Mouse (Mus musculus): ENCODE data around the gene Maff.

Maff gene

DNA sequence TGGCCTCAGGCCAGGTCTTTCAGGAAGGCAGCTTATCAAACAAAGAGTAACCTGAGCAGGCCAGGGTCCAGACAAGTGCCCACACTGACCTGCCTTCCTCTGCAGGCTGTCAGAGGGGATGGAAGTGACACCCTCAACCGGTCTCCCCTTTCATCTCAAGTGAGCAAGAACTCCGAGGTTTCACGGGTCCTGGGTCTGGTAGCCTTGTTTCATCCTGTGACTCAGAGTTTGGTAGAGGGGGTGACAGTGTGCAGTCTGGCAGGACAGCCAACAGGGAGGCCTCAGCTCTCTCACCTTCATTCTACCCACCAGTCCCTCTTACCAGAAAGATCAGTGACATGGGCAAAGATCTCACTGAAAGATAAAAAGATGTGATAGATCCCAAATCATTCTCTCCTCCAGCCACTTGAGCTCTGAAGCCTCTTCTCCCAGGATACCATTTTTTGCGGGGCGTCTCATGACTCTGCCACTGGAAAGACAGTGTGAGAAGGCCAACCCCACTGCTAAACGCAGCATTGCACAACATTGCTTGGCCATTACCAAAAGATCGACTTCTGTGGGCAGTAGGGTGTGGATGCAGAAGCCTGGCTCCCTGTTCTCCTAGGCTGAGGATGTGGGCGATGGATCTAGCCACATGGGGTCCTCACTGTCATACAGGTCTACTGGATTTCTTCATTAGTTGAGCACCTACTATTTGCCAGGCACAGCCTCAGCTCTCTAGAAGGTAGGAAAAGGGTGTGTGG lies at the start of gene Maff:
Gene Maff (plus strand): TSS at position 571 of the 743 bp plus-strand sequence.
- no peak for ATAC-seq (ENCODE audit: insufficient number of reproducible peaks, low FRiP score, low TSS enrichment)

DNA sequence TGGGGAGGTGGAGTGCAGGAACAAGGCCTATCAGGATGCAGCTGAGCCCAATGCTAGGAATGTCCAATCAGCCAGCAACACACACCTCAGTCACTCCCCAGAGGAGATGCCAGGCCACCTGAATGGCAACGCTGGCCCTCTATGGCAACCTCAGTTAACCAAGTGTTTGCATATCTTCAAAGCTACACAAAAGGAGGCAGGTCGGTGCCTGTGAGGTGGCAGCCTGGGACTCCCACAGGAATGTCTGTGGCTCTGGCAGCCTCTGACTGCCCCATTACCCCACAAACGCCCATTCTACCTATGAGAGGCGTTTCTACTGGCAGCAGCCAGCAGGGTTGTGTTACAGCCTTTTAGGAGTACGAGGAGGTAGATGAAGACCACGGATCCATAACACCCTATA lies 47.9 kb upstream of the Maff start:
- no peak for ATAC-seq (ENCODE audit: insufficient number of reproducible peaks, low FRiP score, low TSS enrichment)

DNA sequence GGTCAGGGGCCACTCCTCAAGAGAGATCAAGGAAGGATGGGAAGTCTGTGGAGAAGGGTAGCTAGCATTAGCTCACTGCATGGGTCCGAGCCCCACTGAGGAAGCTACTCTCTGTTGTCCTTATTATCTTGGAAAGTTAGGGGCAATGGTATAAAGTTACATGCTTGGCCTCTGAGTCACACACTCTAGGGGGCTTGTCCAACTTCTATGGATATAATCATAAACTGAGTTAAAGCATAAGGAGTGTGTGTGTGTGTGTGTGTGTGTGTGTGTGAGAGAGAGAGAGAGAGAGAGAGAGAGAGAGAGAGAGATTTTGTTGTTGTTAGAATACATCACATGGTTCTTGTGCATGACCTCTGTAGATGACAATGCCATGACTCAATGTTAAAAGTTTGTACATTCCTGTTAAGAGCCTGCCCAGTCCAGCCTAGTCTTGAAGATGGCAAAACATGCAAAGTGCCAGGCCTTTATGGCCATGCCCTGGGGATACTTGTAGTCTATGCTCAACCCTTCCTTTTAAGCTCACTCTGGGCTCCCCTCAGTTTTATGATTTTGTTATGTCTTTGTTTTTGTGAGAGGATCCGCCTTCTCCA lies 46.8 kb upstream of the Maff start:
- no peak for ATAC-seq (ENCODE audit: insufficient number of reproducible peaks, low FRiP score, low TSS enrichment)

DNA sequence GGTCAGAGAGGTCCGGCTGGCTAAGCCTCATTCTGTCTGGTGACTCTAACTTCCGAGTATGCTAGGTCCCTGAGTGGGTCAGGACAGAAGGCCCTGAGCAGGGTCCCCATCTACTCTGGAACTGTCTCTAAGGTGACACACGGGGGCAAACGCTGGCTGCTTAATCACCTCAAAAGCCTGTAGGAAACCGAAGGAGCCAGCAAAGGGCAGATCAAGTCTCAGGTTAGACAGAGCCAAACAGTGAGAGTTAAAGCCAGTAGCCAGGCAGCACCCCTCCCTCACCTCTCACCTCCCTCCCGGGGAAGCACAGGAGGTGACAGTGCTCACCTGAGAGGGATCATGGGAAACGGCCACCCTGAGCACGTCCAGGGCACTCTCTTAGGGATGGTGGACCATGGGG lies 42.7 kb upstream of the Maff start:
- no peak for ATAC-seq (ENCODE audit: insufficient number of reproducible peaks, low FRiP score, low TSS enrichment)

DNA sequence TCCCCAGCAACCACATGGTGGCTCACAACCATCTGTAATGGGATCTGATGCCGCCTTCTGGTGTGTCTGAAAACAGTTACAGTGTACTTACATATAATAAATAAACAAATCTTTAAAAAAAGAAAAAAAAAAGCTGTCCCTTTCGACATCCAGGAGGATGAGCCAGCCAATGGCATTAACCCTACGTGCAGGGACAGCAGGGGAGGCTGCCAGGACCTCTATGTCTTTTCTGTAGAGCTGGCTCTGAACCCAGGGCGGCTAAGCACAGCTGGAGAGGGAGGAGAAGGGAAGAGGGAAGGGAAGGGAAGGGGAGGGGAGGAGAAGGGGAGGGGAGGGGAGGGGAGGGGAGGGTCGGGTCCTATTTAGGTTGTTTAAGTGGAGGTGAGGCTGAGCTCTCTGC lies 41.6 kb upstream of the Maff start:
- no peak for ATAC-seq (ENCODE audit: insufficient number of reproducible peaks, low FRiP score, low TSS enrichment)

DNA sequence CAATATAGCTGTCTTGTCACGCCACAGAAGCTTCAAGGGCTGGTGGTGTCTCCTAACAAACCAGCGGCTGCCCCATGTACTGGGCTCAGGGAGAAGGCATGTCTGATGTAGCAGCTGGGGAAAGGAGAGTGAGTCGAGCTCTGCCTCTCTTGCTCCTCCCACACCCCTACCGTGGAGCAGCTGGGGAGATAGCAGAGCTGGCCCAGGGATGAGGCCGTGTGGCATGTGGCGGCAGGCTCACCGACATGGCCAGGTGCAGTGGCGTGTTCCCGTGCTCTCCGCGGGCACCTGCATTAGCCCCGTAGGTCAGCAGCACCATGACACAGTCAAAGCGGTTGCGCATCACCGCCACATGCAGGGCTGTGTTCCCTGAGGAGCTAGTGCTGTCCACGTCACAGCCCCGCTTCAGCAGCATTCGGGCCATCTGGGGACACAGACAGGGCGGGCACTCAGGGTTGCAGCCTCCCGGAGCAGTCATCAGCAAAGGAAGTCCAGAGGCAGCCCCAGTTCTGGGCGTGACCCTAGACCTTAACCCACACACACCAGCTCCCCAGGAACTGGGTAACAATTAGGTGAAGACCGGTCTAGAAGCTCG lies 40.3 kb upstream of the Maff start:
- no peak for ATAC-seq (ENCODE audit: insufficient number of reproducible peaks, low FRiP score, low TSS enrichment)

DNA sequence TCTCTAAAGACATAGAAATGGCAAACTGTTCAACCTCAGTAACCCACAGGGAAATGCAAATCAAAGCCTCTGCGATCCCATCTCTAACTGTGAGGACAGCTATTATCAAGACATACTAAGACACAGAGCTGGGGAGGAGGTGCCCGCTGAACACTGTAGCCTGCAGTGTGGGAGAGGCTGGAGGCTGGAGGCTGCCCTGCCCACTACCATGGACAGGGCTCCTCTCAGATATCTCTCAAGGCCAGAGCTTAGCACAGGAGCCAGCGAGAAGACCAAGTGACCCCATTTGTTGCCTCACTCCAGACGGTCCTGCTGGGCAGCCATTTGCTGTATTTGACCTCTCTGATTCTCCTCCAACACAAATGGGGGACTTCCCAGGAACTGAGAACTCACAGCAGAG lies 38.6 kb upstream of the Maff start:
- ATAC-seq (ENCODE audit: insufficient number of reproducible peaks, low FRiP score, low TSS enrichment), result no peak

DNA sequence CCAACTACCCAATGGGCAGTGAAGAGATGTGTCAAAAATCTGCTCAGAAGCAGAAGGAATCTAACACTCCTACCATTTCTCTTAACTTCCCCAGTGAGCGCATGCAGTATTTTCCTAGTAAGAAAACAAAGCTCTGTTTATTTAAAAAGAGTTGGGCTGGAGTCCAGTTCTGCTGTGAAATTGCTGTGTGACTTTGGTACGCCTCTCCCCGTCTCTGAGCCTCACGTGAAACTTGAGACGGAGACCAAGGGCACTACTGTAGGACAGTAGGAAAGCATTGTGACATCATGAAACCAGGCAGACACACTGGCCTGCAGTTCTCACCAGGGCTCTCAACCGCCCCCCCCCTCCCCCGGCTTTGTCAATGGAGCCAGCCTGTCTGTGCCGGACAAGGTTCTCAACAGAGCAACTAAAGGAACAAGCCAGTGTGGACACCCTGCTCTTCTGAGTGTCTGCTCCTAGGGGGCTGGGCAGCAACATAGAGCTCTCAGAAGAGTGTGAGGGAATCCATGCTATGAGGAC lies 32.5 kb upstream of the Maff start:
- no peak for ATAC-seq (ENCODE audit: insufficient number of reproducible peaks, low FRiP score, low TSS enrichment)

DNA sequence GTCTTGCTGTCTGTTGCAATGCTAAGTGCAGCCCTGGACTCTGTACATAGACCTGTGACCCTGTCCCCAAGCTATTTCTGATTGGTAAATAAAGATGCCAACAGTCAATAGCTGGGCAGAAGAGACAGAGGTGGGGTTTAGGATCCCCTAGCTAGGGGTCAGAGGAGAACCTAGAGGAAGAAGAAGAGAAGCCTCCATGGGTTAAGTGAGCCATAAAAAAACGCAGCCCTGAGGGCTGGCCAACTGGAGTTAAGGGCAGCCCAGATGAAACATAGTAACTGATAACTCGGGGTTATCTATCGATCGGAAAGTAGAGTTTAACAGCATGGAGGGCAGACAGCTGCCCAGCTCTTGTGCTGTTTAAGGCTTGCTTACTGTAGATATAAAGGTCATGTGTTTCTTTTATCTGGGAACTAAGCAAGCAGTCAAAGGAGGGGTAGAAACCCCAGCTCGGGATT lies 24.7 kb upstream of the Maff start:
- ATAC-seq (ENCODE audit: insufficient number of reproducible peaks, low FRiP score, low TSS enrichment), result no peak

DNA sequence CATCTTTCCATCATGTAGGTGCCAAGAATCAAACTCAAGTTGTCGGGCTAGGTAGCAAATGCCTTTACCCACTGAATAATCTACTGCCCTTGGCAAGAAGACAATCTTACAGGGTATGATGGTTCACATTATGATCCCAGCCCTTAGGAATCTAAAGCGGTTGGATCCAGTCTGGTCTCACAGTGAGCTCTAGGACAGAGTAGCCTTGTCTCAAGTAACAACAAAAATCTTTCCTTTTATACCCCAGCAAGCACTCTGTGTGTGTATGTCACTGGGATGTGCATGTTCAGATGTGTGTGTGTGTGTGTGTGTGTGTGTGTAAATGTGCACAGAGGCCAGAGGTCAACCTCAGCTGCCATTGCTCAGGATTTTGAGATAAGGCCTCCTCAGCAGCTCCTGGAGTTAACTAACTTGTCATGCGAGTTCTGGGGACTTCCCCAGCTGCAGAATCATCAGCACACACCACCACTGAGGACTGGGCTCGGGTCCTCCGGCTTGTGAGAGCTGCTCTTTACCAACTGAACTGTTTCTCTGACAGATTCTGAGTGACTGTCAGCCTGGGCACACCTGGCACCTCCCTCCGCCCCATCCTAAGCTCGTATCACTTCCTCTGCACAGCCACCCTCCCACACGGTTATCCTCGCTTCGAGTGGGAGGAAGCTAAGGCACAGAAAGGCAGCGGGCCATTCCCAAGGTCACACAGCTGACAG lies 24.0 kb upstream of the Maff start:
- no peak for ATAC-seq (ENCODE audit: insufficient number of reproducible peaks, low FRiP score, low TSS enrichment)

DNA sequence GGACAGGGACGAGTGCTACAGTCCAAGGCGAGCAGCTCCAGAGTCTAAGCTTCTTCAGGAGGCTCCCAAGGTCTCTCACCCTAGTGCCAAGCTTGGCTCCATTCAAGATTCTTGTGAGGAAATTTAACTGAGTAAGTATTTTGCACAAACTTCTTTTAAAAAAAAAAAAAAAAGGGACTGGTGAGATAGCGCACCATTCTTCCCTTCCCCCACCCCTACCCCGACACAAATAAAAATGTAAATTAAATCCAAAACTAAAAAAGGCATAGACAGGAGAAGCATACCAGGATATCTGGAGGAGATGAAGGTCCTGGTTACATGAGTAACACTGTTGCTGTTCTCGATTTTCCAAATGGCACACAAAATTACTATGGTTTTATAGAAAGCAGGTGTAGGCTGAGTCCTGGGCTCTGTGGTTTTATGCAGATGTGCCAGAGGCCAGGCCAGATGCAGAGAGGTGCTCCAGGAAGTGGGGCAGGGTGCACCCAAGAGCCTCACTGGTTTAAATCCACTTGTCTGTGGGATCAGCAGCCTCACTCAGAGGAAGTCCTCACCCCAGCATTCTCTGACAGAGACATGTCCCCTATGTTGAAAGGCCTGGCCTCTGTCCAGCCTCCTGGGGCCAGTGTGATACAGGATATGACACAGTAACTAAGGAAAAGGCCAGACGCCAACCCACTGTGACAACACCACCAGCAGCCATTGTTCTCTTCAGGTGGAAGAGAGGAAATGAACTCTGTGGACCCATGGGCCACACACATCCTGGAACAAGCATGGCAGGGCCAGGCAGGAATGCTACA lies 23.2 kb upstream of the Maff start:
- ATAC-seq (ENCODE audit: insufficient number of reproducible peaks, low FRiP score, low TSS enrichment), result no peak

DNA sequence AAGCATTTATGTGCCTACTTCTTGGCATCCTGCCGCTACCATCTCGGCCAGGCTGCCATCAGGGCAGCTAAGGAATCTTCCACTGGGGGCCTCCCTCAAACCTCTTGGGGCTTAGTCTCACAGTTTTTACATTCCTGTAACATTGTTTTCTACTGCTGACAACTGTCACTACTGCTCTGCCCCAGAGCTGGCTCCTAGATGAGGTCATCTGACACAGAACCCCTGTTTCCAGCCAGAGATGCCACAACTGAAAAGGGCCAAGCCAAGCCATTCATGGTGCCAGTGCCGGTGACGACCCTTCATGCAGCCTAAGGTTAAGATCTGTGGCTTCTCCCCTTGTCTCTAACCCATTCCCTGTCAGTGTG lies 22.6 kb upstream of the Maff start:
- ATAC-seq (ENCODE audit: insufficient number of reproducible peaks, low FRiP score, low TSS enrichment), result no peak

DNA sequence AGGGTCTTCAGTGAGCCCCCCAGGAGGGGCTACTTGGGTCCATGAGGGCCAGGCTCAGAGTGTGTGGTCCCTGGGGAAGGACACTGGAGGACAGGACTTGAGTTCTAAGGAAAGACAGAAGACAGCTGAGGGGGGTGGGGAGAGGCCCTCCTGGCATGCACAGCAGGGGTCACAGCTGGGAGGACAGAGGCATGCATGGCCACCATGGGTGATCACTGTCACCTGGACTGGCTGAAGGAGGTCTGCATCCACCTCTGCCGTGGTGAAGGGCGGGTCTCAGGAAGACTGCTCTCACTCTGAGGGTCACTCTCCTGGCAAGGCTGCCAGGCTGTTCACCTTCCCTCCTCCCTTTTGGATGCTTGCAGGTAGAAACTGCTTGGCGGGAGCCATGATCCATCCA lies 22.0 kb upstream of the Maff start:
- ATAC-seq (ENCODE audit: insufficient number of reproducible peaks, low FRiP score, low TSS enrichment), result no peak

DNA sequence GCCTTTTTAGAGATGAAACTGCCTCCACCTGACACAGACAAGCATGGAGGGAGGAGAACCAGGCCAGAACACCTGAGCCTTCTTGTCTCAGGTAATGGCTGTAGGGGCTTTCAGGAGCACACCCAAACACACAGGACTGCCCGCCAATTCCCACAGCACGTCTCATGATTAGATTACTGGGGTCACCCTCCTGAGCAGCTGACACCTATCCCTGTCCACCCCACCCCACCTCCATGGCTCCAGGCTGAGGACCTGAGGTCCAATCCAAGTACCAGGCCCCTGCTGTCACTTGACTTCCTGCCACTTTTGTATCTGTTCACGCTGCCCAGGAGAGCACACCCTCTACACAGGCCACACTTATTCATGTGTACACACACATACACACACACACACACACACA lies 20.7 kb upstream of the Maff start:
- no peak for ATAC-seq (ENCODE audit: insufficient number of reproducible peaks, low FRiP score, low TSS enrichment)

DNA sequence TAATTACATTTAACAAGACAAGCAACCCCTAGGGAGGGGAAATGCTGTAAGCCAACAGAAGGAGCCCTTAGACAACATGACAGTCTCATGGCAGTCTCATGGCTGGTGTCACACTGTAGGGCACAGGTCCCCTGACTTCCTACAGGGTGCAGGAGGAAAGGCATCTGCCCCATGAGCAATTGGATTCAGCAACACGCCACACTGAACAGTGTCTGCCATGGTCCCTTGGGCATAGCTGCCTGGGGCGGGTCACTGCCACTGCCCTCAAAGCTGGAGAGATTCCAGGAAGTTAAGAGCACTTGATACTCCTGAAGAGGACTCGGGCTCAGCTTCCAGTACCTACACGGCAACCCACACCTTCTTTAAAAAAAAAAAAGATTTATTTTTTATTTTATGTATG lies 20.2 kb upstream of the Maff start:
- ATAC-seq (ENCODE audit: insufficient number of reproducible peaks, low FRiP score, low TSS enrichment), result no peak

DNA sequence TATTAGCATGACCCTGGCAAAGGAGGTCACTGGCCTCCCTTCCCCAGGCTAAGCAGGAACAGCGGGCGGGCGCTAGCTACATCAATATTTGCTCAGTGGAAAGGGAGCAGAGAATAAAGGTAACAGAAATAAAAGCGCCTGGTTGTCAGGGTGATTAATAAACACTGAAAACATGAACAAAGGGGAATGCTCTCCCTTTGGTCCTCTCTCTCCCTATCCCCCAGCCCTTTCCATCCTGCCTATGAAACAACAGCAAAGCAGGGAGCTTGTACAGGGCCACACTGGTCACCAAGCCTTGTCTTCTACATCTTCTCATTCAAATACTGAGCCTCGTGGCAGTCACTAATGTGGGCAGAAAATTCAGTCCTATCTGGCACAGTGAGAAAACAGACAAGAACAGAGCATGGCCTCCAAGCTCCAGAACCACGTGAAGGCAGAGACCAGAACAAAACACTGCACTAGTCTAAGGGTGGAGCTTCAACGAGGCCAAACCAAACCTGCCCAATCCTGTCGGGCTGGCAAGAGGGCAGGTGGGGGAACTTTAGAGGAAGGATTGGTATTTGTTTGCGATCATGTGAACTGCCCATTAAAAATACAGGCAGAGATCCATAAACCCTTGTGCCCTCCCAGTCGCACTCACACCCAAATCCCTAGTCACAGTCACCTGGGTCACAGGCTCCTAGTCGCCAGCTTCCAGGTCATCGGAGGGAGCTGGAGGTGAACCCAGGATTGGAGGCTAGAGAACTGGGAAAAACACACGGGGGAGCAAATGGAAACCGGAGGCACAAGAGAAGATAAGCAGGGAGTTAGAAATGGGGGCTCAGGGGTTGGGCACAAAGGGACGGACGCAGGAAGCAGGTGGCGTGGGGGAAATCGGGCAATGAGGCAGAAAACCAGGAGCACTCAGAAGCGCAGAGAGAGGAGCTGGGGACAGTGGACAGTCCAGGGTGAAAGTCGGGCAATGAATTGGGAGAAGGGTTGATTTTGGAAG lies 19.2 kb upstream of the Maff start:
- ATAC-seq (ENCODE audit: insufficient number of reproducible peaks, low FRiP score, low TSS enrichment), result peak; percentile 27; the same call in 1 of the 2 replicates

DNA sequence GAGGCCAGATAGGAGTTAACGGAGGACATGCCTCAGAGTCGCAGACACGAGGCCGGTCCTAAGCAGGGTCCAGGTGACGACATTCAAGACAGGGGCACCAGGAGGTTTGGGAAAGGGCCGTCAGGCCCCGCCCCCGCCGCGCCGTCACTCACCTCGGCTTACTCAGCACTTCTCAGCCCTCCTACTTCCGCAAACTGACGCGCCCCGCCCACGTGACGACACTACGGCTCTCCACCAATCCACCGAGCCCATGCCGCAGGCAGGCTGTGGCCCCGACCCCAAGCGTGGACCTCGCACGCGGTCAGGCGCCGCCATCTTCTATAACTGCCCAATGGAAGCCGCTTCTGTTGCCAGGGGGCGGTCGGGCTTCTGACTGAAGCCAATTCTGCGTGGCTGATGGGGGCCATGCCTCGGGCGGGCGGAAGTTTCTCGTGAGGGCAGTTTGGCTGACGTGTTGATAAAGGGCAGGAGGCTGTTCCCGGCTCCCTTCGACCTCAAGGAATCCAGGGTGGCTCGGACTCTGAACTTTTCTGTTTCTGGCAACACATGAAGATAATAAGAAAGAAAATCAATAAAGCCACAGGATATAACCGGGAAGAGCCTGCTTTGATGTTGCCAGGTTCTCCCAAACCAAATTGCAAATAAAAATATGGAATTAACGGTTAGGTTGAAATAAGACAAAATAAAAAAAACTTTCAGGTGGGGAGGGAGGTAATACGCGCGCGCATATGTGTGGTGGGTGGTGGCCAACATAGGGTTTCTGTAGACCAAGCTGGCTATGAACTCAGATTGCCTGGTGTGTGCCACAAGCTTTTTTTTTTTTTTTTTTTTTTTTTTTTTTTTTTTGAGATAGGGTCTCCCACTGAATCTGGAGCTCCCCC lies 18.1 kb upstream of the Maff start, which contains the start of gene Pla2g6:
Gene Pla2g6 (minus strand): TSS at position 333 of the 881 bp plus-strand sequence.
- ATAC-seq (ENCODE audit: insufficient number of reproducible peaks, low FRiP score, low TSS enrichment), result peak; percentile 97

DNA sequence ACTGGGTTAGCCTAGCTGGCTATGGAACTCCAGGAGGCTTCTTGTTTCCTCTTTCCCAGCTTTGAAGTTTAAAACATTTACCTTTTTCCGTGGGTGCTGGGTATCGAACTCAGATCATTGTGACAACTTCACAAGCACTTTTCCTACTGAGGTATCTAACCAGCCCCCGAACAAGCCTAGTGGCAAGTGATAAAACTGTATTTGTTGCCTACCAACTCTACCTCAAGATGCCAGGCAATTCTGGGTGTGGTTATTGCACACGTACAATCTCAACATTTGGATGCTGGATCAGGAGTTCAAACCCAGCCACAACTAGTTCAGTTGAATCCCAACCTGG lies 17.5 kb upstream of the Maff start:
- no peak for ATAC-seq (ENCODE audit: insufficient number of reproducible peaks, low FRiP score, low TSS enrichment)

All from cerebellum, adult (tissue).